Mouse (Mus musculus) kidney, postnatal 36 days (tissue): ENCODE results near the gene Zfp948.
"Not testable (repeated sequence)": the region's sequence is repeated elsewhere in the genome, so short reads cannot be mapped to it uniquely, and the experiment has no call there.

Experiments used
- DNase-seq, 2 experiments: peaks; one replicate each; pipeline ENCODE4 v3.0.0; 2021 to 2022; ENCODE audit warnings: mixed read lengths in 2 of 2

Gene Zfp948

GRCm38 (mm10) chr17:21566728-21567349 lies at the start of gene Zfp948:
Gene Zfp948, plus strand, starts transcription at chr17:21567008.
- peak; percentile 89 to 91 for DNase-seq

DNA sequence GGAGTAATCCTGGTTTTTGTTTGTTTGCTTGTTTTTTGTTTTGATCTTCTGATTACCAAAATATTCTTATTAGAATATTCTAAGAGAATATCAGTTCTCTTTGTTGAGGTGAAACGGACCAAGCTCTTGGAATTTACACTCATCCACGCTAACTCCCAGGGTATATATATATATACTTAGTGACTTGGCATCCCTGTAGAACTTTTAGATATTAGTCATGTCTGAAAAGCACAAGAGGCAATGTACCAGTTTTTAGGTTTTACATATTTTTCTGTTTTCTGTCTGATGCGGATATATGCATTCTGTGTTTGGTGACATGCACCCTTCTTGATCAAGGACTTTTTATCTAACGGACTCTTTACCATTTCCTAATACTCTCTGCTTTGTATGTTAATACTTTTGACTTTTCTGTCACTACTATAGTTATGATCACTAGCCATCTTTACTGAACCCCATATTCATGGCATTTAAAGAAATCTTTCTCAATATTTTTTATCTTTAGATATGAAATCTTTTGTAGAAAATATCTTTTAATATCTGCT lies 49.6 kb upstream of the Zfp948 start:
- no peak for DNase-seq

GRCm38 (mm10) chr17:21526270-21526669 lies 40.5 kb upstream of the Zfp948 start:
- no peak for DNase-seq

DNA sequence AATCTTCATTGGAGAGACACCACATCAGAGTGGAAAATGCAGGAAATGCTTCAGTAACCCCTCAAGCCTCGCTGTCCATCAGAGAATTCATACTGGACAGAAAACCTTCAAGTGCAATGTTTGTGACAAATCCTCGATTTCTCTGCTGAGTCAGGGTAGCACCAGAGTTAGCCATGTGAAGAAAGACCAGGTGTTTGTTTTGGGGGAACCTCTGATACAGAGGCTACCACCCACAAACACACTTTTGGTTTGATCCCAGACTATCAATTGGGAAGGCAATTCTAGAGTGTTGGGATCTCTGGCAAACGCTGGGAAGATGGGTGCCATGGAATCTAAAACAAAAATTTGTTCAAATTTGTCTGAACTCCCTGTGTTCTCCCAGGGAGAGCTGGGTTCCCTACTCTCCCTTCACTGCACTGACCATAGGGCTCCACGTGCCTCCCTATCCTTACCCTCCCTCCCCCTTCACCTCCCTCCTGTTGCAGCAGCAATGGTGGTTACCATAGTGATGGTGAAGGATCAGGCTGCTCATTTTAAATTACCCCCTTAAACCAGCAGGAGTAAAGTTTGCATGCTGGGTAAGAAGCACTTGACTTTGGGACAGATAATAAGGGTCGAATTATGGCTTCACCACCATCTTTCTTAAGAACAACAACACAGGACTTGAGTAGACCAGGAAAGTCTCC lies 36.0 kb upstream of the Zfp948 start:
- no peak for DNase-seq

- DNase-seq, result peak in 1 of 2 experiments; percentile 22
These were observed 35.2 kb upstream of the Zfp948 start for GRCm38 (mm10) chr17:21531621-21532020.

DNA sequence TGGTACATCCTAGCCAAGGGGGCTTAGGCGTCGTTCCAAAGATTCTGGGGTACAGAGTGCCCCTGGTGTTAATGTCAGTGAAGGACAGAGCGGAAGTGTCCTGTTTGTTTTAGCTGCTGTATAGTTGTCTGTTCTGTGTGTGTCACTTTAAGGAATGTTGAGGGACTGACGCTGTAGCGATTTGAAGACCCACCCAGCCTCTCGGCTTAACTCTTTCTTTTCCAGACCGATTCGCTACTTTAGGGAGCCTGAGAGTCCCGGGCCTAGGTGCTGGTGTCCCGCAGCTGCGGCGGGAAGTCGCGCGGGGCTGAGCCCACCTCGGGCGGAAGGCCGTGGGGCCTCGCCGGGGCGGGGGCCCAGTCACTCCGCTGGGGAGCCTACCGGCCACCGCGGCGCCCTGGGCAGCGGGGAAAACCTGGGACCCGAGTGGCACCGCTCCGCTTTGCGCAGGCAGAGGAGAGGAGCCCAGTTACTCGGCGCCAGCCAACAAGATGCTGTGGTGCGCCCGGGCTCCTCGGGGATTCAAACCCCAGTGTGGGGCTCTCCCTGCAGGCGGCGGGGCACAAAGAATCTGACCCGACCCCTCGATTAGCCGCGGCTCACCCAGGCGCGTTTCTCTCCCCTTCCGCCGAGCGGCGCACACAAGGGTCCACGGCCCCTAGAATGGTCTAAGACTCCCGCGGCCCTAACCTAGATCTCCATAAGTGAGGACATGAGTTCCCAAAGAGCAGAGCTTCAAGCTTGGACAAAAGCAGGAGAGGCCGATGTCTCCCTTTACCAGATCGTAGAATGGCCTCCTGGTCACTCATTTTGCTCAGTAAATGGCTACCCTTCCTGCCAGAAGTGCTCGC lies 34.5 kb upstream of the Zfp948 start:
- DNase-seq, result peak; percentile 79 to 80

DNA sequence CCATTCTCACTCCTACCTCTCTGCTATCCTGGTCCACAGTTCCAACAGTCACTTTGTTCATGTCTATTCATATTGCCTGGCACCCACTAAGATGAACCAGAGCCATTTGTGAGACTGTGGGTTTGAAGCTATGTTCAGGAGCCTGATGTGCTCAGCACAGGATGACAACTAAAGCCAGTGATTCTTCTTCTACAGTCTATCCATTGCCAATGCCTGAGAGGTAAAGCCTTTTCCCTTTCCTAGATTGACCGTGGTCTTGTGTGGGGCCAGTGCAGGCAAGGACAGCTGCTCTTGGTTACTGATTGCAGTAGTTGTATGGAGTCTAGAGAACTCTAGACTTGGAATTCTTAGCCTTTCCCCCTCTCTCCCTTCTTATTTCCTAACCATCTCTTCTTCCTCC lies 32.8 kb upstream of the Zfp948 start:
- no peak for DNase-seq

GRCm38 (mm10) chr17:21534460-21535095 lies 32.2 kb upstream of the Zfp948 start:
- peak; percentile 33 to 91 for DNase-seq

- peak; percentile 69 to 78 for DNase-seq
These were observed 31.5 kb upstream of the Zfp948 start, which contains the start of gene Zfp52 for GRCm38 (mm10) chr17:21535096-21536001. Gene Zfp52, plus strand, starts transcription at chr17:21535539.

GRCm38 (mm10) chr17:21536096-21536495 lies 30.7 kb upstream of the Zfp948 start:
- no peak for DNase-seq

GRCm38 (mm10) chr17:21536676-21537075 lies 30.1 kb upstream of the Zfp948 start:
- no peak for DNase-seq

GRCm38 (mm10) chr17:21557831-21558230 lies 9.0 kb upstream of the Zfp948 start:
- DNase-seq, result peak in 1 of 2 experiments; percentile 6

- DNase-seq, result peak; percentile 50 to 64
These were observed 588 bp upstream of the Zfp948 start for GRCm38 (mm10) chr17:21566220-21566619.

DNA sequence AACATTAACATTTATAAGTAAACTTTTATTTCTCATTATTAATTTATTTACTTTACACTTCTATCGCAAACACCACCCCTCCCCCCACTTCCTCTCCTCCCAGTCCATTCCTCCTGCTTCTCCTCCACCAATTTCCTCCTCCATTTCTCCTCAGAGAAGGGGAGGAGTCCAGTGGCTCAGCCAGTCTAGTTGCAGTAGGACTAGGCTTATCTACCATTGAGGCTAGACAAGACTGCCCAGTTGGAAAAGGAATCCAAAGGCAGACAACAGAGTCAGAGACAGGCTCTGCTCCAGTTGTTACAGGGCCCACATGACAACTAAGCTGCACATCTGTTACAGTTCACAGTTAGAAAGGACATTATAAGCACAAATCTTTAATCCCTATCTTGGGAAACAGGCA lies 888 bp downstream of the Zfp948 start:
- peak; percentile 5 to 31 for DNase-seq

DNA sequence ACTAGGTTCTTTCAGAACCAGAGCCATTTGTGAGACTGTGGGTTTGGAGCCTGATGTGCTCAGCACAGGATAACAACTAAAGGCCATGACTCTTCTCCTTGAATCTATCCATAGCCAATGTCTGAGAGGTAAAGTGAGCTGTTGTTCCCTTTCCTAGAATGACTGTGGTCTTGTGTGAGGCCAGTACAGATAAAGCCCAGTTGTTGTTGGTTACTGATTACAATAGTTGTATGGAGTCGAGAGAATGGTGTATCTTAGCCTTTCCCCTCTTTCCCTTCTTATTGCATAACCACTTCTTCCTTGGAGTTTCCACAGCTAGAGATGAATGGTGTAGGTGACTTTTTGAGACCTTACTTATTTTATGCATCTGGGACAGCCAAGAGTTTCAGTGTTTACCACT lies 12.3 kb downstream of the Zfp948 start:
- DNase-seq, result no peak

- peak; percentile 54 to 61 for DNase-seq
These were observed 12.8 kb downstream of the Zfp948 start for GRCm38 (mm10) chr17:21579493-21580175.

DNA sequence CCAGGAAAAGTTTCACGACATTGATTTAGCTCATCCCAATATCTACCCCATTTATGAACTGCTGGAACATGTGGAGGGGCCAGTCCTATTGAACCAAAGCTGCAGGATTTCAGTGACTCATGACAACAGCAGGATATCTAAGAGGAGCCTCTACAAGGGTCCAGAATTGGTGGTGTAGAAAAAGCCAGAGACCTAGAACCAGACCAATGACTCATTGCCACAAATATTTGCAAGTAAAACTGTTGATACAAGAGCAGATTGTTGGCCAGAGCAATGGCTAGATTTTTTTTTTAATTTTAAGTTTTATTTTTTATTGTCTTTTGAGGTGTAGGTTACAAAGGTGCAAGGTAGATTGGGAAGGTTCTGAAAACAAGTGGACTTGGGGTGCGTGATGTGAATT lies 18.7 kb downstream of the Zfp948 start:
- no peak for DNase-seq

DNA sequence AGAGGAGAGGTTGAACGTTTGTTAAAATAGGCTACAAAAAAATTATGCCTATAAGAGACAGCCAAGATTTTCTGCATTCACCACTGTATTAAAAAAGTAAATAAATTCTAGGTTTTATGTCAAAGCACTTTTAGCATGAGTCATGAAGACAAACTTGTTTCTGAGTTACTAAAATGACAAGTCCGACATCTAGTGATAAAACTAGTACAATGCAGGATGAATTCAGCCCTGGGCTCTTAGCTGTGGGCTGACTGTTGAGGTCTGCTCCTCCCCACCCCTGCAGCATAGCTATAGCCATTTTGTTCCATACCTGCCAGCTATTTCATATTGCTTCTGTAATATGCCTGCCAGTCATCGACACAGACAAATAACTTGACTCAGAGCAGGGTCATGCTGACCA lies 49.5 kb downstream of the Zfp948 start:
- no peak for DNase-seq

GRCm38 (mm10) chr17:21617352-21617751 lies 50.5 kb downstream of the Zfp948 start:
- no peak for DNase-seq

- no peak for DNase-seq
These were observed 56.8 kb downstream of the Zfp948 start for GRCm38 (mm10) chr17:21623647-21624046.

GRCm38 (mm10) chr17:21635758-21636157 lies 69.0 kb downstream of the Zfp948 start:
- not testable (repeated sequence) for DNase-seq
